Mouse (Mus musculus): ENCODE measurements around the gene Upf2. TPM values are rescaled to one million over a fixed set of nuclear protein-coding genes. Genes with fewer than 3 reads are reported as not detected.

Gene Upf2
- polyA plus RNA-seq, 1 experiment from 2014 or later, result 22.9 TPM

DNA sequence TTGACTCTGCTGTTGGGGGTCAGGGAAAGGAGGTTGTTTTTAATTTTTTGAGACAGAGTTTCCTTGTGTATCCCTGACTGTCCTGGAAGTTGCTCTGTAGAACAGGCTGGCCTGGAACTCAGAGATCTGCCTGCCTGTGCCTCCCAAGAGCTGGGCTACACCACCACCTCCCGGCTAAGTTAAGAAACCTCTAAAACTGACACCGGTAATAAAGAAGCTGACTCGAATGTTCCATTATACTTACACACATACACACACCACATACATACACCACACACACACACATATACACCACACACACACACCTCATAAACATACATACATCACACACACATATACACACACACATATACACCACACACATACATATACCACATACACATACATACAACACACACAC lies 16.3 kb upstream of the Upf2 start:
- DNase-seq (ENCODE audit: low read depth, low spot score) (no peak), ATAC-seq (no peak)
- ChIA-PET CTCF (no interaction called here), POLR2A (no interaction called here)
- in situ Hi-C loops (cut with MboI; ENCODE audit: low pct_unique_long_range_greater_than_20kb), result no loop called here
- peaks cover 5% of the 10 kb centered on the region for H3K27me3 ChIP-seq
- no peak for TF ChIP-seq CTCF (IDR thresholded peaks at IDR 0.05)

DNA sequence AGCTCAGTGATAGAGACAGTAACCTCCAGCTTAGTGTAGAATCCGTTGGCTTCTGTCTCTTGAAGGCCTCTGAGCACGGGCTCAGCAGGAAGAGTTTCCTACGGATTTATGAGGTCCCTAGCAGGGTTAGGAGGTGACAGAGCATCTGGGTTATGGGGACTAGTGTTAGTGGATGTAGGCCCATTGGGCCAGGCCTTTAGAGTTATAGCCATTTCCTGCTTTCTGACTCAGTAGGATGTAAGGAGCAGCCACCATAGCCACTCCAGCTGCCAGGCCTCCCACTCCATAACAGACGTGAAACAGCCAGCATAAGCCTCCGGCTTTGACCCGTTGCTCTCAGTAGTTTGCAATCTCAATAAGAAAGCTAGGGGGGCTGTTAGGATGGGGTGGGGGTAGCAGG lies 15.2 kb upstream of the Upf2 start:
- POLR2A ChIA-PET, result interaction anchor here (1.7 kb wide), 1 partner anchor 15 kb away, joined by 6 read pairs; the partner anchor contains the start of gene Upf2
- in situ Hi-C loops (cut with MboI; ENCODE audit: low pct_unique_long_range_greater_than_20kb), result no loop called here
- H3K27me3 ChIP-seq, result peaks cover 5% of the 10 kb centered on the region
- CTCF ChIA-PET, result interaction anchor here (1.0 kb wide), 1 partner anchor 19 kb away, joined by 3 read pairs; no protein-coding TSS in a partner anchor
- DNase-seq (ENCODE audit: low read depth, low spot score) (no peak), ATAC-seq (no peak)
- no peak for TF ChIP-seq CTCF (IDR thresholded peaks at IDR 0.05)

DNA sequence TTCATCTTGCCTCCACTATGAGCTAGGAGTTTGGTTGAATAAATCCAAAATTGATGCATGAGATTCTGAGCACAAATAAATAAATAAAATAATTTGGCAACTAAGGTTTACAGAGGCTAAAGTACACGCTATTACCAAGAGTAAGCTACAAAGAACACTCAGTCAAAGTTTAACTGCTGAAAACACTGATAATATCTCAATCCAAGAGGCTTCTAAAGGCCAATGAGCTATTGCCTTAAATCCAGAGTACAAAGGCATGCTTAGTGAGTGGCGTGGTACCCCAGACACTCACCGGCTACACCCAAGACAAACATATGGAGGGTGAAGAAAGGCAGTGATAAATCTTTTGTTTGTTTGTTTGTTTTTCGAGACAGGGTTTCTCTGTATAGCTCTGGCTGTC lies 14.7 kb upstream of the Upf2 start:
- DNase-seq (ENCODE audit: low read depth, low spot score) (no peak), ATAC-seq (no peak)
- ChIA-PET POLR2A (interaction anchor here (1.7 kb wide), 1 partner anchor 14 kb away, joined by 6 read pairs; the partner anchor contains the start of gene Upf2), CTCF (interaction anchor here (1.0 kb wide), 1 partner anchor 18 kb away, joined by 3 read pairs; no protein-coding TSS in a partner anchor)
- H3K27me3 ChIP-seq, result peaks cover 5% of the 10 kb centered on the region
- no peak for TF ChIP-seq CTCF (IDR thresholded peaks at IDR 0.05)
- in situ Hi-C loops (cut with MboI; ENCODE audit: low pct_unique_long_range_greater_than_20kb), result no loop called here

DNA sequence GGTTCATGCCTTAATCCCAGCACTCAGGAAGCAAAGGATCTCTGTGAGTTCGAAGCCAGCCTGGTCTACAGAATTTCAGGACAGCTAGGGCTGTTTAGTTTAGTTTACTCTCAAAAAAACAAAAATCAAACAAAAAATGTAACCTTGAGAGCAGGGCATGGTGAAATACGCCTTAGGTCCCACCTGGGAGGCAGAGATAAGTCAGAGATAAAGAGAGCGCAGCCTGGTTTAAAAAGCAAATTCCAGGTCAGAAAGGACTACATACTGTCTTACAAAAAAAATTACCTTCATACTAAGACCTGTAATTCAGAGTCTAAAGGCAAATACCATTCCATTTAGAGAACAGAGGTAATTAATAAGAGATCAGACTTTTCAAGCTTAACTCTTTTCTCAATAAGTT lies 11.9 kb upstream of the Upf2 start:
- in situ Hi-C loops (cut with MboI; ENCODE audit: low pct_unique_long_range_greater_than_20kb), result no loop called here

DNA sequence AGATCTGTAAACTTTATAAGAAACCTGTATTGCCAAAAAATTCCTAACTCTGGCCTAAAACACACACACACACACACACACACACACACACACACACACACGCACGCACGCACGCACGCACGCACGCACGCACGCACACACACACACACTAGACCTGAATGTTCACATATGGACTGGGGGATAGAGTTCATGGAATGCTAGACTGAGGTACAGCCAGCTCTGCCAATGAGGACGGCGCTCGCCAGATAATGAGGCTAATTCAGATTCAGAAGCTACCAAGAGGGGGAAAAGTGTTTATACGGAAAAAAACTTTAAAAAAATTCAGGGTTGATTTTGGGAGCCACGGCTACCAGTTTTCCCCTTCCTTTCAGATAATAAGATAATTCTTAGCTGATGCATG lies 11.4 kb upstream of the Upf2 start:
- peaks cover 5% of the 10 kb centered on the region for H3K27me3 ChIP-seq
- no peak for ATAC-seq
- CTCF ChIA-PET, result no interaction called here
- no peak for DNase-seq (ENCODE audit: low read depth, low spot score)
- TF ChIP-seq CTCF (IDR thresholded peaks at IDR 0.05), result no peak
- POLR2A ChIA-PET, result interaction anchor here (0.6 kb wide), 1 partner anchor 16 kb away, joined by 3 read pairs; no protein-coding TSS in a partner anchor
- in situ Hi-C loops (cut with MboI; ENCODE audit: low pct_unique_long_range_greater_than_20kb), result no loop called here

More for the DNA sequence above, 11.9 kb upstream of the Upf2 start:
- CTCF ChIA-PET, result no interaction called here
- ATAC-seq, result no peak
- POLR2A ChIA-PET, result interaction anchor here (0.6 kb wide), 1 partner anchor 16 kb away, joined by 3 read pairs; no protein-coding TSS in a partner anchor
- TF ChIP-seq CTCF (IDR thresholded peaks at IDR 0.05), result no peak
- H3K27me3 ChIP-seq, result peaks cover 5% of the 10 kb centered on the region
- DNase-seq (ENCODE audit: low read depth, low spot score), result no peak

DNA sequence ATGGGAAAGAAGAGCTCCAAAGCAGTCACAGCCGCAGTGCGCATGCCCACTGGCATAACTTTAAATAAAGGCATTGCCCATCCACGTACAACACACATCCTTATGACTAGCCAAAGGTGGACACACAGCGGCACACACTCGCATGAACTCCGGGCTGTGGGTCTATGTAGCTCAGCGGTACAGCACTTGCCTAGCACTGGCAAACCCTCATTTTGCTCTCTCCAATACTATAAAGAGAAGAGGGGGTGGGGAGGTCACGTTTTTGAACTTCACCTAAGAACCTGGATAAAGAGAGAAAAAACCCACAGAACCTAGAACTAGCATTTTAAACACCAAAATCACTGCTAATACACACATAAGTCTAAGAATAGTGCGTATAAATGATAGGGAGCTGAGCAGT lies 10.3 kb upstream of the Upf2 start:
- no peak for DNase-seq (ENCODE audit: low read depth, low spot score)
- H3K27me3 ChIP-seq, result peaks cover 9% of the 10 kb centered on the region
- ATAC-seq, result no peak
- no peak for TF ChIP-seq CTCF (IDR thresholded peaks at IDR 0.05)
- ChIA-PET POLR2A (interaction anchor here (0.6 kb wide), 1 partner anchor 18 kb away, joined by 3 read pairs; no protein-coding TSS in a partner anchor), CTCF (no interaction called here)
- in situ Hi-C loops (cut with MboI; ENCODE audit: low pct_unique_long_range_greater_than_20kb), result no loop called here

DNA sequence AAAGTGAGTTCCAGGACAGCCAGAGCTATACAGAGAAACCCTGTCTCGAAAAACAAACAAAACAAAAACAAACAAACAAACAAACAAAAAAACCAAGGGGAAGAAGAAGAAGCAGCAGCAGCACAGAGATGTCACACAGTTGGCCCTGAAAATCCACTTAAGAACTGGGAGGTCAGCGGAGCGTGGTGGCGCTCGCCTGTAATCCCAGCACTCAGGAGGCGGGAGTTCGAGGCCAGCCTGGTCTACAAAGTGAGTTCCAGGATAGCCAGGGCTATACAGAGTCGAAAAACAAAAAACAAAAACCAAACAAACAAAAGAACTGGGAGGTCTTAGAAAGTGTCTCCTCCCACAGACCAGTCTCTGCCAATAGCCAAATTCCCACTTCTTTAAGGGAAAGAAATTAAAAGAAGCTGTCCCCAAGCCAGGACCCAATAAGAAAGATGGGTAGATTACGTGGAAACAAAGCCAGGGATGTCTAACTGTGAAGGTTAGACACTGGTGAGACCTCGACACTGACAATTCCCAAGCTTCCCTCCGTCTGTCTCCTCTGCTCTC lies 9.3 kb upstream of the Upf2 start:
- ChIA-PET CTCF (interaction anchor here (1.3 kb wide), 1 partner anchor 35 kb away, joined by 4 read pairs; no protein-coding TSS in a partner anchor), POLR2A (no interaction called here)
- peaks cover 9% of the 10 kb centered on the region for H3K27me3 ChIP-seq
- no peak for TF ChIP-seq CTCF (IDR thresholded peaks at IDR 0.05)
- DNase-seq (ENCODE audit: low read depth, low spot score), result no peak
- no peak for ATAC-seq
- in situ Hi-C loops (cut with MboI; ENCODE audit: low pct_unique_long_range_greater_than_20kb), result no loop called here

DNA sequence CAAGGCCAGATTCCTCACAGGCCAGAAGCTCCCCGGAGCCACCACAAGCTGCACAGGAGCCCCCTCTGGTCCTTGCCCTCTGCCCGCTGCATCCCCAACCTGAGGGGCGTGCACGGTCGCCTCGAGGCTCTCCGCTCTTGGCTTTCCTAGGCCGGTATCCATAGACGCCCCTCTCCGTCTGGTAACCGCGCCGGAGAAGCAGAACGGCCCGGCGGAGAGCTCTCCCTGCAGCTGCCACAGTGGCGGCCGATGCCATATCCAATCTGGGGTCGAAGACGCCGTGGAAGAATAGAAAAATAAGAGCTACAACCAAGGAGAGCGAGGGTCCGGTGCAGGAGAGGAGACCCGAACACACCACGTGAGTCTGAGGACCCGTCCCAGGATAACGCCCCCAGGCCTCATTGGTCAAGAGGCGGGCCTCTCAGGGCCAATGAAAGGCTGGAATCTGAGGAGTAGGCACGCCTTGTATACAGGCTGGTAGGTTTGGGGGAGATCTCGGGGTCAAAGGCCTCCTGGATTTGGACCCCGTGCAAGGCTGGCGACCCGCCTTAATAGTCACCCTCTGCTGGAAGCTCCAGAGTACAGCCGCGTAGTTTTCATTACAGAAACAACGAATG lies 8.7 kb upstream of the Upf2 start, which contains the start of gene Dhtkd1:
Gene Dhtkd1 (minus strand): TSS at position 377 of the 617 bp plus-strand sequence.
- TF ChIP-seq CTCF (IDR thresholded peaks at IDR 0.05), result no peak
- ChIA-PET POLR2A (no interaction called here), CTCF (interaction anchor here (0.6 to 1.3 kb wide), 2 partner anchors 36 to 607 kb away, joined by 3 to 4 read pairs; no protein-coding TSS in a partner anchor)
- H3K27me3 ChIP-seq, result peaks cover 9% of the 10 kb centered on the region
- in situ Hi-C loops (cut with MboI; ENCODE audit: low pct_unique_long_range_greater_than_20kb), result no loop called here
- no peak for DNase-seq (ENCODE audit: low read depth, low spot score)
- no peak for ATAC-seq

DNA sequence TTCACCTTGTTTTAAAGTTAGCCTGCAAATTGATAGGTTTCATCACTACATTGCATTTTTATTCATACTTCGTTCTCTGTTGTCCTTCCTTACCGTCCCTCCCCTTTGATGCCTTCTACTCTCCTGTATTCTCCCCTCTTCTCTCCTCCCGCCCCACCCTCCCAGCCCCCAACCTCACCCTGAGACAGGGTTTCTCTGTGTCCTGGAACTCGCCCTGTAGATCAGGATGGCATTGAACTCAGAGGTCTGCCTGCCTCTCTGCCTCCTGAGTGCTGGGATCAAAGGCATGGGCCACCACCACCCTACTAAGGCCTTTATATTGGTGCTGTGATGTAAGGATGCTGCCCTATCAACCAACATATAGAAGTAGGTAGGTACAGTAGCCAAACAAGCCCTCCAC lies 8.2 kb upstream of the Upf2 start:
- DNase-seq (ENCODE audit: low read depth, low spot score) (no peak), ATAC-seq (no peak)
- no peak for TF ChIP-seq CTCF (IDR thresholded peaks at IDR 0.05)
- peaks cover 9% of the 10 kb centered on the region for H3K27me3 ChIP-seq
- POLR2A ChIA-PET, result no interaction called here
- in situ Hi-C loops (cut with MboI; ENCODE audit: low pct_unique_long_range_greater_than_20kb), result no loop called here
- CTCF ChIA-PET, result interaction anchor here (0.6 to 1.3 kb wide), 2 partner anchors 36 to 606 kb away, joined by 3 to 4 read pairs; no protein-coding TSS in a partner anchor

DNA sequence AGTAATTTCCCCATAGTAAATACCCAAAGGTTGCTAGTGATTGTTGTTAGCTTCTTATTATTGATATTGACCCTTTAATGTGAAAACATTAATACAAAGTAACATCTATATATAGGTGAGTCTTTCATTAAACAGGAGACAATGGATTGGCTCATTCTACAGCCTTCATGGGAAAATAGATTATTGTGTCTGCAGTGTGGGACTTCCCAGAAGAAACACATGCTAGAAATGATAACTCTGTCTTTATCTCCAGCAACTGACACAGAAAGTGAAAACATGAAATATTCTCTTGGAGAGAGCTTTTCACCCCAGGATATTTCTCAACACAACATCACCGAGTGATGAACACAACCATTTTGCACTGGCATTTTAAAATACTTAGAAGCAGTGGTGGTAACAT lies 5.6 kb upstream of the Upf2 start:
- POLR2A ChIA-PET, result interaction anchor here (0.6 kb wide), 1 partner anchor 13 kb away, joined by 3 read pairs; no protein-coding TSS in a partner anchor
- ATAC-seq (no peak), DNase-seq (ENCODE audit: low read depth, low spot score) (no peak)
- peaks cover 4% of the 10 kb centered on the region for H3K27me3 ChIP-seq
- no peak for TF ChIP-seq CTCF (IDR thresholded peaks at IDR 0.05)
- in situ Hi-C loops (cut with MboI; ENCODE audit: low pct_unique_long_range_greater_than_20kb), result no loop called here
- CTCF ChIA-PET, result interaction anchor here (0.6 to 1.0 kb wide), 2 partner anchors 13 to 1047 kb away, joined by 3 to 4 read pairs; no protein-coding TSS in a partner anchor

DNA sequence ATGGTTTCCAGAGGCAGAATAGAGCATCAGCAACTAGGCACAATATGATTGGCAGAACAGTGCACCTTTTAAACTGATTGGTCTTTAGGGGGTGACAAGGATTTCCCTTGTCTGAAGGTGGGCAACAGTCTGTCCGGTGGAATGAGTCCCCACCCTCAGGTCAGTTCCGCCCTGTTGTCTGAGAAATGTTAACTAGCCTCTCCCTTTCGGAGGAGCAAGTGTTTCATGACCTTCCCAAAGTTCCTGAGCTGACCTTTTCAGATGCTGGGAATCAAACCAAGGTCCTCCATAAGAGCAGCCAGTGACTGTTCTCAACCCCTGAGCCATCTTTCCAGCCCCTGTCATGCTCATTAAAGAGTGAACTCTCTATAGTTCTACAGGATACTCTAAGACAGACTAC lies 4.4 kb upstream of the Upf2 start:
- in situ Hi-C loops (cut with MboI; ENCODE audit: low pct_unique_long_range_greater_than_20kb), result no loop called here
- POLR2A ChIA-PET, result interaction anchor here (0.7 kb wide), 1 partner anchor 56 kb away, joined by 3 read pairs; no protein-coding TSS in a partner anchor
- DNase-seq (ENCODE audit: low read depth, low spot score), result no peak
- CTCF ChIA-PET, result interaction anchor here (1.2 kb wide), 1 partner anchor 10 kb away, joined by 3 read pairs; no protein-coding TSS in a partner anchor
- no peak for TF ChIP-seq CTCF (IDR thresholded peaks at IDR 0.05)
- ATAC-seq, result no peak
- peaks cover 4% of the 10 kb centered on the region for H3K27me3 ChIP-seq
